Comparison of ENCODE assay signal across 16 mouse cellular contexts in genomic region chr15:25234064-25234700, GRCm38 (mm10).
"Had no signal": no experiment of that assay in that cellular context is flagged by ENCODE, and none has a peak within 500 bp of the region (broad histone marks: within the 10 kb centered on the region; RNA-seq: fewer than 3 reads in every experiment).

No protein-coding gene starts in this region.

- H3K9ac ChIP-seq: kidney, embryonic 15.5 days; liver, embryonic 13.5 days; midbrain, embryonic 13.5 days; neural tube, embryonic 13.5 days had no signal

- H3K27ac ChIP-seq: hindbrain, postnatal 0 days; kidney, embryonic 15.5 days; left cerebral cortex, adult 2 months; liver, embryonic 13.5 days; midbrain, embryonic 10.5 days; midbrain, embryonic 13.5 days; neural tube, embryonic 13.5 days had no signal

- H3K4me3 ChIP-seq: kidney, embryonic 15.5 days; left cerebral cortex, adult 2 months; liver, embryonic 13.5 days; megakaryocyte, embryonic 14.5 days; midbrain, embryonic 10.5 days; midbrain, embryonic 13.5 days; myocyte; neural tube, embryonic 13.5 days had no signal

- H3K4me2 ChIP-seq: kidney, embryonic 15.5 days; liver, embryonic 13.5 days; midbrain, embryonic 13.5 days; neural tube, embryonic 13.5 days had no signal

- H3K27me3 ChIP-seq: kidney, embryonic 15.5 days; liver, embryonic 13.5 days; megakaryocyte, embryonic 14.5 days; midbrain, embryonic 13.5 days; neural tube, embryonic 13.5 days had no signal

- ATAC-seq: hindbrain, postnatal 0 days; inflammation-experienced regulatory T-cells, adult 6 months; intestine, embryonic 16.5 days; midbrain, embryonic 13.5 days; midbrain, embryonic 16.5 days had no signal

- DNase-seq: kidney, adult 2 months; layer of hippocampus, postnatal 36 days; liver, embryonic 13.5 days; thymus, adult 18-20 months; thymus, postnatal 36 days had no signal

- H3K36me3 ChIP-seq: kidney, embryonic 15.5 days; liver, embryonic 13.5 days; midbrain, embryonic 10.5 days; midbrain, embryonic 13.5 days; neural tube, embryonic 13.5 days had no signal

- H3K4me1 ChIP-seq: kidney, embryonic 15.5 days; liver, embryonic 13.5 days; megakaryocyte, embryonic 14.5 days; midbrain, embryonic 10.5 days had no signal

- H3K9me3 ChIP-seq: kidney, embryonic 15.5 days; liver, embryonic 13.5 days; megakaryocyte, embryonic 14.5 days; midbrain, embryonic 10.5 days; midbrain, embryonic 13.5 days; neural tube, embryonic 13.5 days had no signal
